Mouse (Mus musculus) hindbrain, embryonic 14.5 days (tissue): ENCODE data around the gene Zfp85. TPM values are rescaled to one million over a fixed set of nuclear protein-coding genes. Genes with fewer than 3 reads are reported as not detected.
"Not testable (repeated sequence)": the region's sequence is repeated elsewhere in the genome, so short reads cannot be mapped to it uniquely, and the experiment has no call there.

Experiments
- ATAC-seq: fragments of 200-750 bp; cut with Nextera tagmentation; 2 replicates; pipeline ENCODE4 v1.8.0; 2017; ENCODE audit warnings: moderate number of reproducible peaks, mild to moderate bottlenecking, moderate TSS enrichment, moderate library complexity; ENCODE audit not compliant: low FRiP score
- DNase-seq: peaks from one replicate; pipeline ENCODE4 v3.0.0-alpha.2; 2015; ENCODE audit warnings: low spot score
- H3K27ac ChIP-seq: fragments of 300-500 bp; sonication (generic); 2 replicates; pipeline ENCODE4 v1.5.1; 2014; ENCODE audit warnings: mild to moderate bottlenecking, moderate library complexity
- H3K27me3 ChIP-seq: fragments of 300-500 bp; sonication (generic); 2 replicates; pipeline ENCODE4 v1.6.1; 2014; ENCODE audit warnings: mild to moderate bottlenecking, low read length, mixed read lengths; ENCODE audit not compliant: control insufficient read depth, insufficient read depth
- H3K36me3 ChIP-seq: fragments of 300-500 bp; sonication (generic); replicated peaks from 2 replicates; pipeline ENCODE4 v1.6.1; 2014; ENCODE audit not compliant: control insufficient read depth, insufficient read depth
- H3K4me1 ChIP-seq: fragments of 300-500 bp; sonication (generic); replicated peaks from 2 replicates; pipeline ENCODE4 v1.6.1; 2014; ENCODE audit warnings: antibody characterized with exemption, low read length, mixed read lengths; ENCODE audit not compliant: control insufficient read depth, insufficient read depth
- H3K4me2 ChIP-seq: fragments of 300-500 bp; sonication (generic); replicated peaks from 2 replicates; pipeline ENCODE4 v1.6.1; 2014; ENCODE audit warnings: mild to moderate bottlenecking, moderate library complexity
- H3K4me3 ChIP-seq: fragments of 300-500 bp; sonication (generic); replicated peaks from 2 replicates; pipeline ENCODE4 v1.5.1; 2014; ENCODE audit warnings: mild to moderate bottlenecking, low read length
- H3K9ac ChIP-seq: fragments of 300-500 bp; sonication (generic); 2 replicates; pipeline ENCODE4 v1.6.1; 2014
- H3K9me3 ChIP-seq: fragments of 300-500 bp; sonication (generic); 2 replicates; pipeline ENCODE4 v1.6.1; 2016; ENCODE audit warnings: low read length; ENCODE audit not compliant: control insufficient read depth
- WGBS: fragments of 180-500 bp; shearing (Covaris S2); extraction: QIAGEN DNeasy Blood & Tissue Kit; methylation state at CpG from one replicate; pipeline ENCODE4 v1.1.7; 2014; 5-methylcytosine and 5-hydroxymethylcytosine counted together
- polyA plus RNA-seq: library from polyadenylated mRNA; unstranded; fragments of >200 nt; fragmentation: Nextera tagmentation; extraction: Ambion mirVana; gene quantifications from 2 replicates; pipeline ENCODE4 v1.2.1, GENCODE M21; 2014

The Zfp85 gene
- polyA plus RNA-seq, 1 experiment from 2014 or later, result 9.2 TPM

DNA sequence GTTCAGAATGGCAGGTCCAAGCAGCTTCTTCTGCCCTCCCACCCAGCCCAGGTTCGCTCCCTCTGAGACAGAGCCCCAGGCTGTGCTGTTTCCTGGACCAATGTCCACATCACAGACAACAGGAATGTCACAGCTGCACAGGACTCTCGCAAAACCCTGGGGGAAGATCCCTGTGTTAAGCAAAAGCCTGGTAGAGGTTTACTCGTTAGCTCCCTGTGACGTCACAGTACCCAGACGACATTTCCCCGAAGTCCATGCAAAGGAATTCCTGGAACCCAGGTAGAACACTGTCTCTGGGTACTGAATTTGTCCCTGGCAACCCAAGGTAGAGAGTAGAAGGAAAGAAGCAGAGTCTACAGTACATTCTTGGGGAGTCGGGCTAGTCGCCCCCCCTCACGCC, 11.1 kb downstream of the Zfp85 start:
- no peaks in the 10 kb centered on the region for H3K27me3 ChIP-seq
- H3K9ac ChIP-seq, result no peak overlapping the region
- DNase-seq, result no peak
- H3K4me3 ChIP-seq, result no peak overlapping the region
- no peak overlapping the region for H3K27ac ChIP-seq
- ATAC-seq, result no peak
- no peak overlapping the region for H3K4me2 ChIP-seq
- WGBS, result 92% methylated on average over 9 of the region's 9 CpGs
- H3K4me1 ChIP-seq, result no peaks in the 10 kb centered on the region
- H3K36me3 ChIP-seq, result peaks cover 23% of the 10 kb centered on the region
- H3K9me3 ChIP-seq, result peaks cover 11% of the 10 kb centered on the region

DNA sequence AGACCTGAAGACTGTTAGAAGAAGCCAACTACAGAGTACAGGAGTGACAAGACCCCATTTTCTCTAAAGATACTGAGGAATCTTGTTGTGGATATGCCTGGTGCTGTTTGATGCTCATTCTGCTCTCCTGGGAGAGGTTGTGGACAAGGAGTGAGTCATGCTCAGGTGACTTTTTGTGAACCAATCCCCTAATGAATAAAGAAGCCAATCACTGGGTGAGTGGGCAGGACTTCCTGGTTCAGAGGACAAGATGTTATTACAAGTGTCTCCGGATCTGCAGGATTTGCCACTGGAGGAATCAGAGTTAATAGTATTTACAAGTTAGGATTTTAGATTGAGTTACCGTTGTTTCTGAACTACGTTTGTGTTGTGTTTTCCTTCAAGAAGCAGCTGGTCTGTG, 12.1 kb downstream of the Zfp85 start:
- no peak for DNase-seq
- peaks cover 13% of the 10 kb centered on the region for H3K36me3 ChIP-seq
- H3K9ac ChIP-seq, result no peak overlapping the region
- ATAC-seq, result no peak
- no peak overlapping the region for H3K27ac ChIP-seq
- 88% methylated on average over 3 of the region's 3 CpGs for WGBS
- no peaks in the 10 kb centered on the region for H3K27me3 ChIP-seq
- no peak overlapping the region for H3K4me3 ChIP-seq
- H3K9me3 ChIP-seq, result peaks cover 2% of the 10 kb centered on the region
- no peaks in the 10 kb centered on the region for H3K4me1 ChIP-seq
- H3K4me2 ChIP-seq, result no peak overlapping the region

DNA sequence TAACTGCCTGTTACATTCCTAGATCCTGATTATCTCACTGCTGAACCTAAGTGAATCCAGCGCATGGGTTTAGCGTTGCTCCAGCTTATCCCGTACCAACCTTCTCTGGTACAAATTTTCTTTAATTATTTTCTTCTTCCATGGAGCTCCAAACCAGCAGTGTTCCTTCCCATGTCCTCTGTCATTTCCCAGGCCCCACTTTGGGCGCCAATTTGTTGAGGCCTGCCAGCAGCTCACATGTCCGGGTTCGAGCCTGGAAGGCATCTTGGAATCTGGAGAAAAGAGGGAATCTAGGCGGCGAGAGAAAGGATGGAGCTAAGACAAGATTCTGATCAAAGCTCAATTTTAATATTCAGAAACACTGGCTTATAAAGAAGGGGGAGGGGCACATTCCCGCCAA, 20.6 kb downstream of the Zfp85 start:
- not testable (repeated sequence) for DNase-seq, H3K36me3 ChIP-seq, H3K4me2 ChIP-seq, ATAC-seq, H3K9ac ChIP-seq, H3K4me3 ChIP-seq, H3K27me3 ChIP-seq, H3K4me1 ChIP-seq, H3K27ac ChIP-seq
- WGBS, result 94% methylated on average over 9 of the region's 9 CpGs
- peaks cover 16% of the 10 kb centered on the region for H3K9me3 ChIP-seq

DNA sequence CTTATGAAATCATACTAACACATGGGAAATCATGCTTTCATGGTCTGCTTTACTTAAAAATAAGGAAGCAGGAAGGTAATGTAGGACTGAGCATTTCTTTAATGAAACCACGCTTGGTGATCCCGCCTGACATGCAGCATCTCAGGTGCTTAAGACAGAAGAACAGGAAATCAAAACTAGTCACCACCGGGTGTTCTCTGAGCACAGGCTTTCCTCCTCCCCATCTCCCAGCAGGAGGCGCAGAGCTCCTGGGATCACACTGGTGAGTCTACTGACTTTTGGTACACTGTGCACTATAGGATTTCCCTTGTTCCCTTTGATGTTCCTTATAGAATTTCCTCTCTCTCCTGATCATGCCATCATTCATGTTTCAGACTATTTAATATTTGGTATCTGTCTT, 25.6 kb downstream of the Zfp85 start:
- H3K36me3 ChIP-seq, H3K27me3 ChIP-seq, H3K9me3 ChIP-seq, H3K4me1 ChIP-seq, DNase-seq, H3K27ac ChIP-seq: not testable (repeated sequence)
- Histone ChIP-seq H3K4me2 (peak overlapping the region; percentile 70), H3K4me3 (peak overlapping the region; percentile 56), H3K9ac (peak overlapping the region; percentile 64)
- ATAC-seq, result peak; percentile 50
- WGBS, result 54% methylated on average over 4 of the region's 4 CpGs

DNA sequence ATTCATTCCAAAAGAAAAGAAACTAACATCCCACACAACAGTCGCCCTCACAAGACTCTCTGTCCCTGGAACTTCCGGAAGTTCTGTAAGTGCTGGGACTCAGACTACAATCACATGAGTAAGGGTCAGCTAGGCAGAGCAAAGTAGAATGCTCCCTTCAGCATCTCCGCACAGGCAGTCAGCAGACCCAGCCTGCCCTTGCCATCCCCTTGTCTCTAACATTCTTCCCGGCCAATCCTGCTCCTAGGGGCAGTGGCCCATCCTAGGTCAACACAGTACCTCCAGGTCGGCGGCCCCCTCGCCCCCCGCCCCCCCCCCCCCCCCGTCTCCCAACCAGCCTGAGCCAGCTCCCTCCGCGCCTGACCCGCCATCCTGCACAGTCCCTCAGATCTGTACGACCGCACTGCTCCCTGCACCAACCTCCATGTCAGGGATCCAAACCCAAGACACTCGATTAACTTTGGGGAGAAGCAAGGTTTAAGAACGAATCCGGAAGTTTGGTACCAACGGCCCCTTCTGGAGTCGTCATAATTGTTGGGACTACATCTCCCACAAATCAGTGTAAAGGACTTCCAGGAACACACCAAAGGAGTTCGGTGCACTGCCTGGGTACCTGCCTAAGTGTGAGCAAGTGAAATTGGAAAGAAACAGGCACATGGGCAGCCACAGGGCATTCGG, 26.2 kb downstream of the Zfp85 start, which contains the start of gene Zfp65:
Gene Zfp65 (minus strand): TSS at position 533 of the 678 bp plus-strand sequence.
- 5% methylated on average over 16 of the region's 21 CpGs for WGBS
- H3K36me3 ChIP-seq, result no peaks in the 10 kb centered on the region

DNA sequence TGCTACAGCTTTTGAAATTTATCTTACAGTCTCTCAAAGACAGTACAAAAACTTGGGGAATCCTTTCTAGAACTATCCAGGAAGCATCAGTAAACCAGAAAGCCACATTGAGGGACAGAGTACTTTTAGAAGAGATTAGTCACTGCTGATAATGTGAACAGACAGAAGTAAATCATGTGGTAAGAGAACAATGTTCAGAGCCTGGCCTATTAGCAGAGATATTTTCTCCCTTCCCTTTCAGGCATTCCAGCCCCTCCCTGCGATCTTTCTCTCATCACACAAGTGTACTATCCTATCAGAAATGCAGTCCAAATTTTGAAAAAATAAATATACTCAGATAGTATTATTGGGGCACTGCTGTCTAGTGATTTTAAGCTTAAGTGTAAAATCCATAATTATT, 26.9 kb downstream of the Zfp85 start:
- H3K27ac ChIP-seq, result no peak overlapping the region
- H3K4me1 ChIP-seq, result peaks cover 8% of the 10 kb centered on the region; the same call in 1 of the 2 replicates
- 88% methylated on average over 1 of the region's 1 CpGs for WGBS
- no peaks in the 10 kb centered on the region for H3K36me3 ChIP-seq
- H3K4me2 ChIP-seq, result peak overlapping the region; percentile 70
- no peaks in the 10 kb centered on the region for H3K9me3 ChIP-seq
- peak overlapping the region; percentile 64 for H3K9ac ChIP-seq
- no peaks in the 10 kb centered on the region for H3K27me3 ChIP-seq
- ATAC-seq (no peak), DNase-seq (no peak)
- H3K4me3 ChIP-seq, result peak overlapping the region; percentile 56

More for the DNA sequence above, 26.2 kb downstream of the Zfp85 start, which contains the start of gene Zfp65:
- Histone ChIP-seq H3K4me2 (peak within 1 kb of the TSS; percentile 70), H3K27me3 (no peaks in the 10 kb centered on the region), H3K9me3 (peaks cover 3% of the 10 kb centered on the region; the same call in 1 of the 2 replicates), H3K4me1 (0 out of 2 replicates have a peak, but pooled peaks cover 4% of the 10 kb centered on the region), H3K9ac (peak within 1 kb of the TSS; percentile 64), H3K27ac (no peak within 1 kb of the TSS), H3K4me3 (peak within 1 kb of the TSS; percentile 56)
- DNase-seq, result peak; percentile 64
- peak; percentile 88 for ATAC-seq

DNA sequence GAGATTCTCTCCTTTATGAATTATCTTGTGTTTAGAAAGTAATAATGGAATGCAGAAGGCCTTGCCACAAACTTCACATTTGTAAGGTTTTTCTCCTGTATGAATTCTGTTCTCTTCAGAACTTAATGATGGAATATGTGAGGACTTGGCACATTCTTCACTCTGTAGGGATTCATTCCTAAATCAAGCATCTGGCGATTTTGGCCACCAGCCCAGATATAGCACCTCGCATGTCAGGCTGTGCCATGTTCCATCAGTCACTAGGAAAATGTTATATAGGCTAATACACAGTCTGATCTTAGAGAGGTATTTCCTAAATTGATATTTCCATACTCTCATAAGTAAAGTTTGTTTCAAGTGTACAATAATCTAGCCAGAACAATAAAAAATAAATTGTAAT, 29.7 kb downstream of the Zfp85 start:
- peaks cover 11% of the 10 kb centered on the region; the same call in 1 of the 2 replicates for H3K4me1 ChIP-seq
- not testable (repeated sequence) for ATAC-seq
- peak; percentile 42 for DNase-seq

DNA sequence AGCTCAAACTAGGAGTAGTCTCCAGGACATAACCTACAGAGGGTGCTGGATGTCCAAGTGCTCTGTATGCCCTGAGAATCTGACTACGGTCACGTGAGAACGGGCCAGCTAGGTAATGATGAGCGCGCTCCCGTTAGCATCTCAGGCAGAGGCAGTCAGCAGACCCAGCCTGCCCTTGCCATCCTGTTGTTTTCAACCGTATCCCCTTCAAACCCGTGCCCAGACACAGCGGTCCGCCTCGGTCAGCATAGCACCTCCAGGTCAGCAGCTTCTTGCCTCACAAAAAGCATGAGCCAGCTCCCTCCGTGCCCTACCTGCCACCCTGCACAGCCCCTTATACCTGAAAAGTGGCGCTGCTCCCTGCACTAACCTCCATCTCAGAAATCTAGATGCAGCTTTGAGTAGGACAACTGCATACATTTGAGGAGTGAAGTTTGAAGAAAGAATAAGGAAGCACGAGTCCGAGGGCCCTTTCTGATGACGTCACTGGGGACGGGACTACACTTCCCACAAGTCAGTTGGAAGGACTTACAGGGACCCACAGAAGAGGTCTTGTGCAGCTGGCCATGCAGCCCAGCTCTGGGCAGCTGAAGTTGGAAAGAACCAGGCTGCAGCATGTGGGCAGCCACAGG, 31.1 kb downstream of the Zfp85 start:
- peak overlapping the region; percentile 70 for H3K9ac ChIP-seq
- DNase-seq, result peak; percentile 93
- H3K27me3 ChIP-seq, result no peaks in the 10 kb centered on the region
- H3K36me3 ChIP-seq, result no peaks in the 10 kb centered on the region
- H3K4me1 ChIP-seq, result peaks cover 11% of the 10 kb centered on the region; the same call in 1 of the 2 replicates
- peak overlapping the region; percentile 68 for H3K4me2 ChIP-seq
- no peaks in the 10 kb centered on the region for H3K9me3 ChIP-seq
- peak overlapping the region; percentile 50 for H3K27ac ChIP-seq
- WGBS, result under 1% methylated on average over 17 of the region's 17 CpGs
- peak overlapping the region; percentile 63 for H3K4me3 ChIP-seq
- ATAC-seq, result peak; percentile 96

More for the DNA sequence above, 29.7 kb downstream of the Zfp85 start:
- 75% methylated on average over 2 of the region's 2 CpGs for WGBS
- H3K27ac ChIP-seq, H3K4me3 ChIP-seq, H3K9ac ChIP-seq, H3K4me2 ChIP-seq, H3K27me3 ChIP-seq, H3K36me3 ChIP-seq, H3K9me3 ChIP-seq: not testable (repeated sequence)
